22 mouse cellular contexts compared by ENCODE assay signal in the genomic region with DNA sequence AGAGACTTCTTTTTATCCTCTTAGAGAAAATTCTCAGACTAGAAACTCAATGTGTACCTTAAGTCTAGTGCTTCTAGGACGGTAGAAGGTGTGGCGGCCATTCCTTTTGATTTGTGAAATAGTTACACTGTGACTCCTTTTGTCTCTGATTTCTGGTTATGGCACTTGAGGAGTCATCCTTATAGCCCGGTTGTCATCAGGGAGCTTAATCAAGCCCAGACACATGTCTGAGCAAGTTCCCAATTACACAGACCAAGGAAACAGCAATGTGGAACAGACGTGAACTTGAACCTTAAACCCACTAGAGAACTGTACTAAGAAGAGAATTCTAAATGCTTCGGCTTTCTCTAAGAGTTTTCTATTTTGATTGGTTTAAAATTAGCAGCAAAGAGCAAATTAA. TPM values are rescaled to one million over a fixed set of nuclear protein-coding genes. Genes with fewer than 3 reads are reported as not detected.
DNase-seq lines count a peak whose midpoint lies in the region; ATAC-seq lines count a peak whose summit lies in the region.
"Had no signal": no experiment of that assay in that cellular context is flagged by ENCODE, and none has a peak within 500 bp of the region (broad histone marks: within the 10 kb centered on the region; RNA-seq: fewer than 3 reads in every experiment).

No protein-coding gene starts in this region.

- H3K4me2 ChIP-seq in embryonic facial prominence, embryonic 14.5 days (ENCODE audit: low read depth, low read length) = no peak overlapping the region
- H3K4me2 ChIP-seq in limb, embryonic 15.5 days = no peak overlapping the region
- no peak overlapping the region for H3K4me2 ChIP-seq in embryonic facial prominence, embryonic 15.5 days (replicated peaks)
- H3K4me2 ChIP-seq in stomach, embryonic 15.5 days = no peak overlapping the region
- H3K4me2 ChIP-seq: heart, embryonic 13.5 days; hindbrain, embryonic 15.5 days had no signal

- no peaks in the 10 kb centered on the region for H3K9me3 ChIP-seq in embryonic facial prominence, embryonic 14.5 days (ENCODE audit: control insufficient read depth, low read length)
- no peaks in the 10 kb centered on the region for H3K9me3 ChIP-seq in embryonic facial prominence, embryonic 10.5 days
- no peaks in the 10 kb centered on the region for H3K9me3 ChIP-seq in limb, embryonic 15.5 days
- H3K9me3 ChIP-seq in limb, embryonic 10.5 days (replicated peaks) = no peaks in the 10 kb centered on the region
- no peaks in the 10 kb centered on the region for H3K9me3 ChIP-seq in embryonic facial prominence, embryonic 15.5 days (replicated peaks)
- no peaks in the 10 kb centered on the region for H3K9me3 ChIP-seq in stomach, embryonic 15.5 days
- H3K9me3 ChIP-seq: G1E; heart, embryonic 13.5 days; hindbrain, embryonic 15.5 days had no signal

- no peak overlapping the region for H3K9ac ChIP-seq in embryonic facial prominence, embryonic 14.5 days (ENCODE audit: low read depth, low read length)
- H3K9ac ChIP-seq in limb, embryonic 15.5 days = no peak overlapping the region
- H3K9ac ChIP-seq in embryonic facial prominence, embryonic 15.5 days = no peak overlapping the region
- no peak overlapping the region for H3K9ac ChIP-seq in stomach, embryonic 15.5 days
- H3K9ac ChIP-seq: heart, embryonic 13.5 days; hindbrain, embryonic 15.5 days had no signal

- no peak overlapping the region for H3K4me3 ChIP-seq in embryonic facial prominence, embryonic 14.5 days (ENCODE audit: low read depth, low read length)
- no peak overlapping the region for H3K4me3 ChIP-seq in embryonic facial prominence, embryonic 10.5 days
- H3K4me3 ChIP-seq in limb, embryonic 15.5 days = no peak overlapping the region
- no peak overlapping the region for H3K4me3 ChIP-seq in limb, embryonic 10.5 days
- no peak overlapping the region for H3K4me3 ChIP-seq in embryonic facial prominence, embryonic 15.5 days (replicated peaks)
- no peak overlapping the region for H3K4me3 ChIP-seq in stomach, embryonic 15.5 days (replicated peaks)
- H3K4me3 ChIP-seq: gastrocnemius, adult 2 months; heart, embryonic 13.5 days; hindbrain, embryonic 15.5 days had no signal

- no peaks in the 10 kb centered on the region for H3K27me3 ChIP-seq in embryonic facial prominence, embryonic 14.5 days (replicated peaks; ENCODE audit: control insufficient read depth, insufficient read depth, low read length)
- no peaks in the 10 kb centered on the region for H3K27me3 ChIP-seq in embryonic facial prominence, embryonic 10.5 days (replicated peaks; ENCODE audit: low read depth, poor library complexity, severe bottlenecking)
- H3K27me3 ChIP-seq in limb, embryonic 15.5 days = no peaks in the 10 kb centered on the region
- H3K27me3 ChIP-seq in limb, embryonic 10.5 days (ENCODE audit: low read depth, poor library complexity, severe bottlenecking) = no peaks in the 10 kb centered on the region
- no peaks in the 10 kb centered on the region for H3K27me3 ChIP-seq in embryonic facial prominence, embryonic 15.5 days
- H3K27me3 ChIP-seq in stomach, embryonic 15.5 days (replicated peaks) = no peaks in the 10 kb centered on the region
- H3K27me3 ChIP-seq: heart, embryonic 13.5 days; hindbrain, embryonic 15.5 days had no signal

- 0 out of 2 replicates have a peak overlapping the region, but pooled peaks have one; percentile 6 for H3K27ac ChIP-seq in embryonic facial prominence, embryonic 14.5 days (replicated peaks; ENCODE audit: low read depth, low read length)
- no peak overlapping the region for H3K27ac ChIP-seq in embryonic facial prominence, embryonic 10.5 days (replicated peaks)
- 0 out of 2 replicates have a peak overlapping the region, but pooled peaks have one; percentile 5 for H3K27ac ChIP-seq in limb, embryonic 15.5 days
- no peak overlapping the region for H3K27ac ChIP-seq in limb, embryonic 10.5 days
- H3K27ac ChIP-seq in embryonic facial prominence, embryonic 15.5 days (replicated peaks) = peak overlapping the region; percentile 13; the same call in 1 of the 2 replicates
- H3K27ac ChIP-seq in stomach, embryonic 15.5 days = 0 out of 2 replicates have a peak overlapping the region, but pooled peaks have one; percentile 38
- H3K27ac ChIP-seq: gastrocnemius, adult 2 months; heart, embryonic 13.5 days; hindbrain, embryonic 15.5 days had no signal

- H3K36me3 ChIP-seq in embryonic facial prominence, embryonic 14.5 days (ENCODE audit: control insufficient read depth, insufficient read depth, low read length) = 0 out of 2 replicates have a peak, but pooled peaks cover 4% of the 10 kb centered on the region
- peaks cover 20% of the 10 kb centered on the region for H3K36me3 ChIP-seq in embryonic facial prominence, embryonic 10.5 days (replicated peaks)
- H3K36me3 ChIP-seq in limb, embryonic 15.5 days = peaks cover 8% of the 10 kb centered on the region; the same call in 1 of the 2 replicates
- peaks cover 3% of the 10 kb centered on the region; the same call in 1 of the 2 replicates for H3K36me3 ChIP-seq in limb, embryonic 10.5 days
- peaks cover 13% of the 10 kb centered on the region for H3K36me3 ChIP-seq in embryonic facial prominence, embryonic 15.5 days
- no peaks in the 10 kb centered on the region for H3K36me3 ChIP-seq in stomach, embryonic 15.5 days

- DNase-seq in embryonic facial prominence, embryonic 14.5 days (ENCODE audit: low spot score) = peak; percentile 49
- DNase-seq in embryonic facial prominence, embryonic 10.5 days (ENCODE audit: low spot score) = no peak
- no peak for DNase-seq in limb, embryonic 10.5 days (ENCODE audit: low spot score)
- no peak for DNase-seq in adrenal gland, adult 8-10 months
- no peak for DNase-seq in urinary bladder, postnatal 10 days (ENCODE audit: low spot score)
- DNase-seq: adrenal gland, postnatal 10 days; B cell, adult 2 months; cerebellum, adult 18-20 months; cerebellum, adult 9-11 months; cerebellum, postnatal 36 days; gastrocnemius, adult 2 months; gastrocnemius, postnatal 25 days; heart, adult 11 months; heart, postnatal 36 days had no signal

- peak; percentile 33; the same call in 1 of the 2 replicates for ATAC-seq in embryonic facial prominence, embryonic 14.5 days (ENCODE audit: low read depth)
- no peak for ATAC-seq in limb, embryonic 15.5 days (ENCODE audit: insufficient number of reproducible peaks, low FRiP score, low TSS enrichment, low read depth)
- ATAC-seq in embryonic facial prominence, embryonic 15.5 days (ENCODE audit: insufficient number of reproducible peaks, low FRiP score, low TSS enrichment, low read depth) = no peak
- no peak for ATAC-seq in stomach, embryonic 15.5 days (ENCODE audit: insufficient read depth, low FRiP score, low read depth)
- ATAC-seq: CD4-positive, CD25-positive, alpha-beta regulatory T cell, adult 4 months; forebrain, embryonic 14.5 days had no signal

- WGBS in embryonic facial prominence, embryonic 14.5 days = 47% methylated on average over 5 of the region's 5 CpGs
- WGBS in embryonic facial prominence, embryonic 10.5 days = 76% methylated on average over 5 of the region's 5 CpGs
- 62% methylated on average over 5 of the region's 5 CpGs for WGBS in limb, embryonic 15.5 days
- WGBS in limb, embryonic 10.5 days = 81% methylated on average over 5 of the region's 5 CpGs
- WGBS in embryonic facial prominence, embryonic 15.5 days = 36% methylated on average over 5 of the region's 5 CpGs
- WGBS in stomach, embryonic 15.5 days = 75% methylated on average over 5 of the region's 5 CpGs

- 0 out of 2 replicates have a peak, but pooled peaks cover under 1% of the 10 kb centered on the region for H3K4me1 ChIP-seq in embryonic facial prominence, embryonic 14.5 days (ENCODE audit: control insufficient read depth, insufficient read depth, low read length)
- H3K4me1 ChIP-seq in embryonic facial prominence, embryonic 10.5 days = peaks cover 10% of the 10 kb centered on the region
- peaks cover 5% of the 10 kb centered on the region; the same call in 1 of the 2 replicates for H3K4me1 ChIP-seq in limb, embryonic 15.5 days
- peaks cover 6% of the 10 kb centered on the region for H3K4me1 ChIP-seq in limb, embryonic 10.5 days
- peaks cover 17% of the 10 kb centered on the region for H3K4me1 ChIP-seq in embryonic facial prominence, embryonic 15.5 days
- 0 out of 2 replicates have a peak, but pooled peaks cover 3% of the 10 kb centered on the region for H3K4me1 ChIP-seq in stomach, embryonic 15.5 days
- H3K4me1 ChIP-seq: hindbrain, embryonic 15.5 days had no signal

RNA-seq across cellular contexts. Expression of gene Scap, which starts 17.1 kb away (rescaled TPM):
- 30.3 and 33.0 TPM in 2 replicates for polyA plus RNA-seq in embryonic facial prominence, embryonic 14.5 days (2014; fragmentation: Nextera tagmentation; extraction: Ambion mirVana)
- polyA plus RNA-seq in embryonic facial prominence, embryonic 10.5 days (2016; fragmentation: Nextera tagmentation; extraction: Ambion mirVana) = 38.5 and 40.3 TPM in 2 replicates
- polyA plus RNA-seq in limb, embryonic 15.5 days (2015; fragmentation: Nextera tagmentation; extraction: Ambion mirVana) = 35.0 and 38.8 TPM in 2 replicates
- 37.9 and 41.7 TPM in 2 replicates for polyA plus RNA-seq in limb, embryonic 10.5 days (2016; fragmentation: Nextera tagmentation; extraction: Ambion mirVana)
- polyA plus RNA-seq in embryonic facial prominence, embryonic 15.5 days (2015; fragmentation: Nextera tagmentation; extraction: Ambion mirVana) = 43.6 and 43.9 TPM in 2 replicates
- 38.1 and 38.5 TPM in 2 replicates for polyA plus RNA-seq in stomach, embryonic 15.5 days (2015; fragmentation: Nextera tagmentation; extraction: Ambion mirVana)
- 100 to 1,000 TPM; 110 to 118 (median 116) TPM for total RNA-seq in adrenal gland, adult 8-10 months (2022)

RNA-seq across cellular contexts. Expression of gene Elp6, which starts 45.2 kb away (rescaled TPM):
- 17.7 and 21.5 TPM in 2 replicates for polyA plus RNA-seq in embryonic facial prominence, embryonic 14.5 days (2014; fragmentation: Nextera tagmentation; extraction: Ambion mirVana)
- polyA plus RNA-seq in embryonic facial prominence, embryonic 10.5 days (2016; fragmentation: Nextera tagmentation; extraction: Ambion mirVana) = 44.0 and 45.6 TPM in 2 replicates
- 22.9 and 25.9 TPM in 2 replicates for polyA plus RNA-seq in limb, embryonic 15.5 days (2015; fragmentation: Nextera tagmentation; extraction: Ambion mirVana)
- polyA plus RNA-seq in limb, embryonic 10.5 days (2016; fragmentation: Nextera tagmentation; extraction: Ambion mirVana) = 46.6 and 46.7 TPM in 2 replicates
- 24.1 and 24.9 TPM in 2 replicates for polyA plus RNA-seq in embryonic facial prominence, embryonic 15.5 days (2015; fragmentation: Nextera tagmentation; extraction: Ambion mirVana)
- 21.0 and 22.8 TPM in 2 replicates for polyA plus RNA-seq in stomach, embryonic 15.5 days (2015; fragmentation: Nextera tagmentation; extraction: Ambion mirVana)
- total RNA-seq in adrenal gland, adult 8-10 months (2022) = 10 to 100 TPM; 10.5 to 14.6 (median 12.2) TPM

RNA-seq across cellular contexts. Expression of gene Ptpn23, which starts 57.8 kb away (rescaled TPM):
- polyA plus RNA-seq in embryonic facial prominence, embryonic 14.5 days (2014; fragmentation: Nextera tagmentation; extraction: Ambion mirVana) = 15.3 and 16.6 TPM in 2 replicates
- polyA plus RNA-seq in embryonic facial prominence, embryonic 10.5 days (2016; fragmentation: Nextera tagmentation; extraction: Ambion mirVana) = 15.1 and 15.5 TPM in 2 replicates
- 16.5 and 17.1 TPM in 2 replicates for polyA plus RNA-seq in limb, embryonic 15.5 days (2015; fragmentation: Nextera tagmentation; extraction: Ambion mirVana)
- polyA plus RNA-seq in limb, embryonic 10.5 days (2016; fragmentation: Nextera tagmentation; extraction: Ambion mirVana) = 18.0 and 18.5 TPM in 2 replicates
- 20.5 and 21.5 TPM in 2 replicates for polyA plus RNA-seq in embryonic facial prominence, embryonic 15.5 days (2015; fragmentation: Nextera tagmentation; extraction: Ambion mirVana)
- polyA plus RNA-seq in stomach, embryonic 15.5 days (2015; fragmentation: Nextera tagmentation; extraction: Ambion mirVana) = 16.4 and 17.2 TPM in 2 replicates
- 10 to 100 TPM; 64.0 to 83.9 (median 70.9) TPM for total RNA-seq in adrenal gland, adult 8-10 months (2022)

Comparison
In these comparisons a context has a peak if more than half of its experiments do, and no peak if none do; other contexts are left out.
1. H3K27ac ChIP-seq: peak in embryonic facial prominence, embryonic 14.5 days (single experiment), limb, embryonic 15.5 days (single experiment), embryonic facial prominence, embryonic 15.5 days (single experiment) and stomach, embryonic 15.5 days (single experiment); none in embryonic facial prominence, embryonic 10.5 days (single experiment) and limb, embryonic 10.5 days (single experiment).